Mouse (Mus musculus) cerebellum, adult 2 months (tissue): Measurements from ENCODE around the gene Atad5.

Experiments used
- CTCF ChIP-seq: fragments of 200-500 bp; IDR thresholded peaks from 2 replicates; pipeline ENCODE4 v1.5.1; 2011; ENCODE audit warnings: low read depth, mild to moderate bottlenecking, control low read depth, low read length, moderate library complexity, borderline replicate concordance; ENCODE audit not compliant: insufficient read depth
- POLR2A ChIP-seq: fragments of 200-500 bp; IDR thresholded peaks from 2 replicates; pipeline ENCODE4 v1.6.1; 2011; ENCODE audit warnings: low read length, control low read depth, borderline replicate concordance; ENCODE audit not compliant: insufficient read depth

- TF ChIP-seq CTCF, result no peak
- TF ChIP-seq POLR2A, result no peak
These were observed 45.8 kb upstream of the Atad5 start for GRCm38 (mm10) chr11:80043419-80043817.
